Mouse (Mus musculus) forebrain, postnatal 0 days (tissue): ENCODE measurements around the gene Fancb. TPM values are rescaled to one million over a fixed set of nuclear protein-coding genes. Genes with fewer than 3 reads are reported as not detected.

Source experiments
- ATAC-seq: fragments of 200-750 bp; cut with Nextera tagmentation; 2 replicates; pipeline ENCODE4 v1.8.0; 2017; ENCODE audit warnings: mild to moderate bottlenecking, moderate library complexity
- DNase-seq: peaks from one replicate; pipeline ENCODE4 v3.0.0-alpha.2; 2015
- H3K27ac ChIP-seq: fragments of 300-500 bp; sonication (generic); 2 replicates; pipeline ENCODE4 v1.5.1; 2014; ENCODE audit warnings: low read depth, mild to moderate bottlenecking, antibody characterized with exemption, low read length, moderate library complexity, mixed read lengths
- H3K27me3 ChIP-seq: fragments of 300-500 bp; sonication (generic); 2 replicates; pipeline ENCODE4 v1.6.1; 2014; ENCODE audit warnings: mild to moderate bottlenecking, low read length, mixed read lengths; ENCODE audit not compliant: insufficient read depth
- H3K36me3 ChIP-seq: fragments of 300-500 bp; sonication (generic); 2 replicates; pipeline ENCODE4 v1.6.1; 2014; ENCODE audit warnings: mild to moderate bottlenecking, moderate library complexity; ENCODE audit not compliant: insufficient read depth
- H3K4me1 ChIP-seq: fragments of 300-500 bp; sonication (generic); 2 replicates; pipeline ENCODE4 v1.6.1; 2014; ENCODE audit warnings: antibody characterized with exemption; ENCODE audit not compliant: insufficient read depth
- H3K4me2 ChIP-seq: fragments of 300-500 bp; sonication (generic); 2 replicates; pipeline ENCODE4 v1.6.1; 2014; ENCODE audit warnings: low read depth, mild to moderate bottlenecking, moderate library complexity
- H3K4me3 ChIP-seq: fragments of 300-500 bp; sonication (generic); 2 replicates; pipeline ENCODE4 v1.5.1; 2014; ENCODE audit warnings: low read depth, low read length, mixed read lengths
- H3K9ac ChIP-seq: fragments of 300-500 bp; sonication (generic); 2 replicates; pipeline ENCODE4 v1.6.1; 2014; ENCODE audit warnings: mild to moderate bottlenecking
- H3K9me3 ChIP-seq: fragments of 300-500 bp; sonication (generic); 2 replicates; pipeline ENCODE4 v1.6.1; 2016; ENCODE audit warnings: low read length
- CTCF ChIP-seq: sonication (generic); IDR thresholded peaks from 2 replicates; pipeline ENCODE4 v1.5.1; 2016; ENCODE audit warnings: antibody characterized with exemption, control low read depth, low read depth
- WGBS: fragments of 180-500 bp; shearing (Covaris S2); extraction: QIAGEN DNeasy Blood & Tissue Kit; methylation state at CpG from one replicate; pipeline ENCODE4 v1.1.7; 2014; 5-methylcytosine and 5-hydroxymethylcytosine counted together
- polyA plus RNA-seq: library from polyadenylated mRNA; unstranded; fragments of >200 nt; fragmentation: Nextera tagmentation; extraction: Ambion mirVana; gene quantifications from 2 replicates; pipeline ENCODE4 v1.2.1, GENCODE M21; 2015
- total RNA-seq: library from RNA; depleted of rRNA; stranded (reverse); fragments of >200 nt; gene quantifications from 2 replicates; pipeline ENCODE4 v1.2.3, GENCODE M21; 2014; rRNA removed

The Fancb gene
- 3.5 and 3.6 TPM in 2 replicates for total RNA-seq
- polyA plus RNA-seq, result 1.6 and 1.7 TPM in 2 replicates

DNA sequence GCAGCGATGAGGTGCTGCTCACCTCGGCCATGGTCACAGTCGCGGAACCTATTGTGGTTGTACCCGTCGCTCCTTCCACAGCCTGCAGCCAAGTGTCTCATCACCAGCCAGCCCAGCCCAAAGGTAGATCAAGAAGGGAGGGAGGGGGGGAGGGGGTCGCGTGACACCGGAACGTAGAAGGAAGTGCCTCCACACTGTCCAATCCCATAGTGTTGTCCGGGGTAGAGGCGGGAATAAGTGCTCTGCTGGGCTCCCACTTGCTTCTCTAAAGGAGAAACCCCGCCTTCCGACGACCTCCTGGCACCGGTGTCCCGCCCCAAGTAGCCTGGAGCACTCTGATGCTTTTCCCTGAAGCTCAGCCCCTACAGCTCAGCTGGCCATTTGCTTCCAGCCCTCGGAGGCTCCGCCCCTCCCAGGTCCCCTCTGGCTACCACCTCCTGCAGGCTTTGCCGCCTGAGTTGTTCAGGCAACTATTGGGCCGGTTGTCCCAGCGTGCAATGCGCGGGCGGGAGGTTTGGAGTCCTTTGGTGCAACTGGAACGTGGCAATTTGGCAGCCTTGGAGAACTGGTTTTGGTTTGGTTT, at the start of gene Fancb, which contains the start of gene Mospd2:
Fancb (plus strand) TSS at position 400 of the 583 bp plus-strand sequence.
Mospd2 (minus strand) TSS at position 183 of the 583 bp plus-strand sequence.
- ATAC-seq, result peak; percentile 99
- TF ChIP-seq CTCF, result no peak

DNA sequence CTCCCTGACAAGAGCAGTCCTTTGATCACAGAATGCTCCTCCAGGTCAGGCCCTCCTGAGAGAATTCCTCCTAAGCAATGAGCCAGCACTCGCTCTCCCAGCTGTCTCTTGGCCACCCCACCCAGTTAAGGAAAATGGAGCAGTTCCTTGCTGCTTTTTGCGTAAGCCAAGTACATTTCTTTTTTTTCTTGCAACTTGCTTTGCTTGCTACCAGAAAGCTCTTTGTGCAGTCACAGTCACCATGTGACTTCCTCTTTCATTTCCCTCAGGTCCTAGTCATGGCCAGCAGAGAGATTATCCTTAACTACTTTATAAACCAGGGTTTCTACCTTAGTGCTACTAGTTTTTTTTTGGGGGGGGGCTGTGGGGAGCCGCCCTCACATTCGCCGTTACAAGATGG, 38.9 kb upstream of the Fancb start:
- DNase-seq (no peak), ATAC-seq (no peak)
- TF ChIP-seq CTCF, result no peak
- H3K9ac ChIP-seq, result no peak overlapping the region
- 96% methylated on average over 5 of the region's 5 CpGs for WGBS
- H3K9me3 ChIP-seq, result no peaks in the 10 kb centered on the region
- no peaks in the 10 kb centered on the region for H3K27me3 ChIP-seq
- H3K4me1 ChIP-seq, result no peaks in the 10 kb centered on the region
- no peak overlapping the region for H3K4me2 ChIP-seq
- no peak overlapping the region for H3K4me3 ChIP-seq
- no peak overlapping the region for H3K27ac ChIP-seq
- H3K36me3 ChIP-seq, result 0 out of 2 replicates have a peak, but pooled peaks cover 4% of the 10 kb centered on the region

More for the DNA sequence above, at the start of gene Fancb, which contains the start of gene Mospd2:
- Histone ChIP-seq H3K27ac (peak within 1 kb of the TSS; percentile 4; the same call in 1 of the 2 replicates), H3K36me3 (no peaks in the 10 kb centered on the region), H3K9ac (peak within 1 kb of the TSS; percentile 54), H3K4me1 (0 out of 2 replicates have a peak, but pooled peaks cover 3% of the 10 kb centered on the region), H3K4me3 (peak within 1 kb of the TSS; percentile 50), H3K4me2 (peak within 1 kb of the TSS; percentile 48), H3K27me3 (no peaks in the 10 kb centered on the region), H3K9me3 (no peaks in the 10 kb centered on the region)
- 18% methylated on average over 26 of the region's 26 CpGs for WGBS
- DNase-seq, result peak; percentile 77

DNA sequence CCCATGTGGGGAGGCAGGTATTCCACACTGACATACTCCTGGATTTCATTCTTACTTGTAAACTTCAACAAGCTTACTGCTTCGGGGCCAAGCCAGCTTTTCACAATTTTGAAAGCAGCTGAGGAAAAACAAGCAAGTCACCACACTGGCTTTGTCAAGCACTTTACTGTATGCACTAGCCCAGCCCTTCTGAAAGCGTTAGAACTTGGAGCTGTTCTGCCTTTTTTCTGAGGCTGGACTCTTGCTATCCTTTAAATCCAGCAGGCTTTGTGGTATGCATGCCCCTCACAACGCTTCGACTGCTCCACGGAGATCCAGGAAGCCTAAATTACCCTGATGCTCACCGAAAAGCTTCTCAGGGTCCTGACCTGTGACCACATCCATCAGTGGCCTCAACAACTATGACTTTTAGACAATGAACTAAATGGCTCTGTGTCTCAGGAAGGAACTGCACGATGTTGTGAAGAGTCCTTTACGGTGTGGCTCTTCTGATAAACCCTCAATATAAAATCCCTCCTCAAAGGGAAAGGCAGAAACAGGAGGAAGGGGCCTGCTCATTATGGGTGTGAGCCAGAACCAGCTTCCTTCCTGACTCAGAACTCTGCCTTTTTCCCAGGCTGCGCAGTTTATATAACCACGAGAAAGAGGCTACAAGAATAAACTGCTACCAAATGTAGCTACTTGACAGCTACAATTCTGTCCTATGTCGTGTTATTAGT, 28.4 kb upstream of the Fancb start:
- Histone ChIP-seq H3K4me1 (0 out of 2 replicates have a peak, but pooled peaks cover 2% of the 10 kb centered on the region), H3K4me3 (no peak overlapping the region), H3K36me3 (no peaks in the 10 kb centered on the region), H3K4me2 (no peak overlapping the region), H3K9me3 (no peaks in the 10 kb centered on the region), H3K9ac (no peak overlapping the region), H3K27ac (peak overlapping the region; percentile 45; the same call in 1 of the 2 replicates), H3K27me3 (no peaks in the 10 kb centered on the region)
- peak; percentile 11 for DNase-seq
- ATAC-seq, result peak; percentile 65
- no peak for TF ChIP-seq CTCF
- 71% methylated on average over 11 of the region's 11 CpGs for WGBS

- Histone ChIP-seq H3K27ac (peak overlapping the region; percentile 45; the same call in 1 of the 2 replicates), H3K4me2 (no peak overlapping the region), H3K9ac (no peak overlapping the region), H3K4me3 (no peak overlapping the region), H3K36me3 (no peaks in the 10 kb centered on the region), H3K4me1 (0 out of 2 replicates have a peak, but pooled peaks cover 2% of the 10 kb centered on the region), H3K9me3 (no peaks in the 10 kb centered on the region), H3K27me3 (no peaks in the 10 kb centered on the region)
- DNase-seq, result peak; percentile 12
- ATAC-seq, result peak; percentile 65; the same call in 1 of the 2 replicates
- no peak for TF ChIP-seq CTCF
- WGBS, result 67% methylated on average over 5 of the region's 5 CpGs
These were observed 27.6 kb upstream of the Fancb start for GRCm38 (mm10) chrX:164952601-164953375.

DNA sequence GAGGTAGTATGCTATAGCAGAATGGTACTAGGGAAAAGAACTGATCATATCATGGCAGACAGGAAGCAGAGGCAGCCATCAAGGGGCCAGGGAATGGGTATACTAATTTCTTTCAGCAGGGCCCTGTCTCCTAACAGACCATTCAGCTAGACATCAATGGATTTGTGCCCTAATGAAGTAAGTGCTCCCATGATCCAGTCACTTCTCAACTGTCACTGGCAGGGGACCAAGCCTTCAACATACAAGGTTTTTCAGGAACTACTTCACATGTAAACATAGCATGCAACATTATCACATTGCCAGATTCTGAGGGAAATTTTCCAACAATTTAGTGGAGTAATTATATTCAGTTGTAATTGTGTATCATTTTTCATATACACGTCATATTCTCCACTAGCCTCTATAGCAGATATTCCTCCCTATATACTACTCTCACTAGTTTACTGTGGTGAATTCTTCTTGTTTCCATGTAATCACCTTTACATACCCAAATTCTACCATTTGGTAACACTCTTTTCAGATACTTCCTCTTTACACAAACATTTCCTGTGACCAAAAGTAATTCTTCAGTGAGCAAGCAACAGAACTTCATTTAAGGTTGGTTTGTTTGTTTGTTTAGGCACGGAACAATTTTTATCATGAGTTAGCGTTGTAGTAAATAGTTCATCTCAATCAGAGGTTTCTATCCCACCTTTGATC, 14.5 kb upstream of the Fancb start:
- Histone ChIP-seq H3K4me2 (no peak overlapping the region), H3K4me3 (no peak overlapping the region), H3K4me1 (no peaks in the 10 kb centered on the region), H3K27ac (no peak overlapping the region), H3K27me3 (no peaks in the 10 kb centered on the region), H3K36me3 (no peaks in the 10 kb centered on the region), H3K9me3 (no peaks in the 10 kb centered on the region), H3K9ac (no peak overlapping the region)
- 87% methylated on average over 3 of the region's 3 CpGs for WGBS
- TF ChIP-seq CTCF, result no peak
- no peak for ATAC-seq
- DNase-seq, result no peak

GRCm38 (mm10) chrX:164971206-164971605, 9.2 kb upstream of the Fancb start:
- Histone ChIP-seq H3K4me3 (no peak overlapping the region), H3K9ac (no peak overlapping the region), H3K9me3 (no peaks in the 10 kb centered on the region), H3K27me3 (no peaks in the 10 kb centered on the region), H3K4me2 (no peak overlapping the region), H3K27ac (no peak overlapping the region), H3K4me1 (no peaks in the 10 kb centered on the region), H3K36me3 (no peaks in the 10 kb centered on the region)
- no peak for DNase-seq
- no peak for TF ChIP-seq CTCF
- WGBS, result 66% methylated on average over 3 of the region's 3 CpGs
- ATAC-seq, result no peak
